Comparison of ENCODE assay signal across 21 mouse cellular contexts in the genomic region with DNA sequence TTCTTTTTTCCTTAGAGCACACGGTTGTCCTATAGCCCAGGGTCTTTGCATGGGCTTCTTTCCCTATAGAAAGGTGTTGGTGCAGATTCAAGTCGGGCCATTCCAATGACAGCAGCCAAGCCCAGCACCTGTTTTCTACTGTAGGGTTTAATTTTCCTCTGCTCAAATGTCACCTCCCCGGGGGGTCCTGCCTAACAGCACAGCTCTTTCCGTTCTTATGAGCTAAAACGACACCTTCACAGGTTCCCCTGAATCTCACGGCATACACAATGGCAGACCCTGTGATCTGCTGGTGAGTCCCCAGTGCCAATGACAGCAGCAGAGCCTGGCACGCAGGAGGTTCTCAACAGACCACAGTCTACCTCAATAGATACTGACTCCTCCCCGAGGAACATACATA. TPM values are rescaled to one million over a fixed set of nuclear protein-coding genes. Genes with fewer than 3 reads are reported as not detected.
A peak's percentile ranks its signal among the peaks of the same experiment; 100 is the strongest.
DNase-seq lines count a peak whose midpoint lies in the region; ATAC-seq and TF ChIP-seq lines count a peak whose summit lies in the region.
"Had no signal": no experiment of that assay in that cellular context is flagged by ENCODE, and none has a peak within 500 bp of the region (broad histone marks: within the 10 kb centered on the region; RNA-seq: fewer than 3 reads in every experiment).

No protein-coding gene starts in this region.

- H3K9ac ChIP-seq in hindbrain, embryonic 15.5 days = no peak overlapping the region
- no peak overlapping the region for H3K9ac ChIP-seq in hindbrain, postnatal 0 days (replicated peaks; ENCODE audit: low read length)
- peak overlapping the region; percentile 38; the same call in 1 of the 2 replicates for H3K9ac ChIP-seq in neural tube, embryonic 13.5 days
- H3K9ac ChIP-seq: embryonic facial prominence, embryonic 15.5 days; forebrain, embryonic 15.5 days had no signal

- 50% methylated on average over 8 of the region's 8 CpGs for WGBS in hindbrain, embryonic 15.5 days
- WGBS in hindbrain, postnatal 0 days = 53% methylated on average over 8 of the region's 8 CpGs
- 47% methylated on average over 8 of the region's 8 CpGs for WGBS in neural tube, embryonic 13.5 days

- no peaks in the 10 kb centered on the region for H3K36me3 ChIP-seq in hindbrain, embryonic 15.5 days
- no peaks in the 10 kb centered on the region for H3K36me3 ChIP-seq in hindbrain, postnatal 0 days (ENCODE audit: insufficient read depth, low read length)
- H3K36me3 ChIP-seq in neural tube, embryonic 13.5 days = no peaks in the 10 kb centered on the region
- H3K36me3 ChIP-seq: embryonic facial prominence, embryonic 15.5 days; forebrain, embryonic 15.5 days had no signal

- no peak for TF ChIP-seq CTCF in hindbrain, postnatal 0 days (IDR thresholded peaks at IDR 0.05; ENCODE audit: low read depth)

- no peaks in the 10 kb centered on the region for H3K27me3 ChIP-seq in hindbrain, embryonic 15.5 days
- H3K27me3 ChIP-seq in hindbrain, postnatal 0 days (ENCODE audit: insufficient read depth, low read length) = no peaks in the 10 kb centered on the region
- H3K27me3 ChIP-seq in neural tube, embryonic 13.5 days = no peaks in the 10 kb centered on the region
- H3K27me3 ChIP-seq: forebrain, embryonic 15.5 days; Patski had no signal

- DNase-seq in cerebellum, postnatal 14 days = peak; percentile 37 to 58
- DNase-seq in hindbrain, postnatal 0 days (ENCODE audit: low spot score) = no peak
- no peak for DNase-seq in neural tube, embryonic 10.5 days (ENCODE audit: extremely low spot score, low spot score)
- DNase-seq: adrenal gland, adult 2 months; adrenal gland, postnatal 25 days; embryo, embryonic 11 days; gastrocnemius, postnatal 36 days; heart, adult 11 months; heart, postnatal 10 days; heart, postnatal 4 days had no signal

- H3K4me3 ChIP-seq in hindbrain, embryonic 15.5 days = no peak overlapping the region
- no peak overlapping the region for H3K4me3 ChIP-seq in hindbrain, postnatal 0 days (ENCODE audit: low read length)
- no peak overlapping the region for H3K4me3 ChIP-seq in neural tube, embryonic 13.5 days
- H3K4me3 ChIP-seq: embryonic facial prominence, embryonic 15.5 days; forebrain, embryonic 15.5 days had no signal

- peaks cover 60% of the 10 kb centered on the region for H3K4me1 ChIP-seq in hindbrain, embryonic 15.5 days (replicated peaks)
- H3K4me1 ChIP-seq in hindbrain, postnatal 0 days (ENCODE audit: insufficient read depth, low read length) = peaks cover 33% of the 10 kb centered on the region
- H3K4me1 ChIP-seq in neural tube, embryonic 13.5 days (replicated peaks) = peaks cover 62% of the 10 kb centered on the region

- no peaks in the 10 kb centered on the region for H3K9me3 ChIP-seq in hindbrain, embryonic 15.5 days
- H3K9me3 ChIP-seq in hindbrain, postnatal 0 days (ENCODE audit: low read length) = no peaks in the 10 kb centered on the region
- H3K9me3 ChIP-seq in neural tube, embryonic 13.5 days = no peaks in the 10 kb centered on the region
- H3K9me3 ChIP-seq: embryonic facial prominence, embryonic 15.5 days; forebrain, embryonic 15.5 days had no signal

- H3K27ac ChIP-seq in hindbrain, embryonic 15.5 days (replicated peaks) = 0 out of 2 replicates have a peak overlapping the region, but pooled peaks have one; percentile 23
- no peak overlapping the region for H3K27ac ChIP-seq in hindbrain, postnatal 0 days
- peak overlapping the region; percentile 70 for H3K27ac ChIP-seq in neural tube, embryonic 13.5 days (replicated peaks)
- H3K27ac ChIP-seq: embryonic facial prominence, embryonic 15.5 days; forebrain, embryonic 15.5 days had no signal

- no peak overlapping the region for H3K4me2 ChIP-seq in hindbrain, embryonic 15.5 days
- H3K4me2 ChIP-seq in hindbrain, postnatal 0 days (ENCODE audit: low read depth, low read length) = no peak overlapping the region
- H3K4me2 ChIP-seq in neural tube, embryonic 13.5 days = peak overlapping the region; percentile 21; the same call in 1 of the 2 replicates
- H3K4me2 ChIP-seq: embryonic facial prominence, embryonic 15.5 days; forebrain, embryonic 15.5 days had no signal

- no peak for ATAC-seq in cerebellum, adult (ENCODE audit: insufficient number of reproducible peaks, low FRiP score, low TSS enrichment)
- no peak for ATAC-seq in hindbrain, embryonic 15.5 days (ENCODE audit: low FRiP score, low read depth)
- no peak for ATAC-seq in hindbrain, postnatal 0 days
- no peak for ATAC-seq in neural tube, embryonic 13.5 days (ENCODE audit: low read depth)
- no peak for ATAC-seq in megakaryocyte, adult 5-6 weeks (ENCODE audit: poor library complexity, severe bottlenecking)
- ATAC-seq: forebrain, embryonic 15.5 days; inflammation-experienced regulatory T-cells, adult 6 months; intestine, postnatal 0 days; Patski had no signal

RNA-seq across cellular contexts. Expression of gene Iqsec3, which starts 16.1 kb away (rescaled TPM):
- 13.5 and 15.4 TPM in 2 replicates for polyA plus RNA-seq in hindbrain, embryonic 15.5 days (2015; fragmentation: Nextera tagmentation; extraction: Ambion mirVana)
- 48.2 and 53.1 TPM in 2 replicates for total RNA-seq in hindbrain, postnatal 0 days (2014; rRNA removed)
- 10.6 and 10.7 TPM in 2 replicates for polyA plus RNA-seq in hindbrain, postnatal 0 days (2015; fragmentation: Nextera tagmentation; extraction: Ambion mirVana)
- polyA plus RNA-seq in neural tube, embryonic 13.5 days (2015; fragmentation: Nextera tagmentation; extraction: Ambion mirVana) = 13.6 and 14.0 TPM in 2 replicates
- not detected in 2 replicates for total RNA-seq in megakaryocyte, adult 5-6 weeks (2015)
- total RNA-seq in megakaryocyte, adult 5-6 weeks (2017) = not detected in 2 replicates
- total RNA-seq: common myeloid progenitor, adult 5-6 weeks had no signal
- polyA plus RNA-seq: heart, embryonic 14.5 days; inflammation-experienced regulatory T-cells, adult 6 months had no signal

Comparison
In these comparisons a context has a peak if more than half of its experiments do, and no peak if none do; other contexts are left out.
1. DNase-seq: peak in cerebellum, postnatal 14 days (2 of 2); none in hindbrain, postnatal 0 days (single experiment) and neural tube, embryonic 10.5 days (single experiment).